Mouse (Mus musculus) urinary bladder, postnatal 14 days (tissue): ENCODE measurements around the gene Sytl3.

Experiments
- DNase-seq: peaks from one replicate; pipeline ENCODE4 v3.0.0; 2021; ENCODE audit warnings: low spot score

Gene Sytl3

GRCm38 (mm10) chr17:6737273-6737997 lies 78.5 kb downstream of the Sytl3 start:
- no peak for DNase-seq

GRCm38 (mm10) chr17:6738836-6739235 lies 79.9 kb downstream of the Sytl3 start:
- no peak for DNase-seq

GRCm38 (mm10) chr17:6739266-6739665 lies 80.4 kb downstream of the Sytl3 start:
- DNase-seq: no peak

GRCm38 (mm10) chr17:6739756-6740155 lies 80.9 kb downstream of the Sytl3 start:
- no peak for DNase-seq

- no peak for DNase-seq
Observed at GRCm38 (mm10) chr17:6740331-6741170, 81.7 kb downstream of the Sytl3 start.

GRCm38 (mm10) chr17:6741271-6741670 lies 82.4 kb downstream of the Sytl3 start:
- DNase-seq: peak; percentile 2

GRCm38 (mm10) chr17:6742083-6743038 lies 83.5 kb downstream of the Sytl3 start:
- DNase-seq: peak; percentile 46

- no peak for DNase-seq
Observed at GRCm38 (mm10) chr17:6743039-6743575, 84.2 kb downstream of the Sytl3 start.

- no peak for DNase-seq
Observed at GRCm38 (mm10) chr17:6743787-6744239, 84.9 kb downstream of the Sytl3 start.

- DNase-seq: no peak
Observed at GRCm38 (mm10) chr17:6744366-6744765, 85.5 kb downstream of the Sytl3 start.

GRCm38 (mm10) chr17:6744871-6745270 lies 86.0 kb downstream of the Sytl3 start:
- no peak for DNase-seq

- DNase-seq: no peak
Observed at GRCm38 (mm10) chr17:6745503-6745902, 86.6 kb downstream of the Sytl3 start.

GRCm38 (mm10) chr17:6745975-6746374 lies 87.1 kb downstream of the Sytl3 start:
- DNase-seq: no peak

- DNase-seq: no peak
Observed at GRCm38 (mm10) chr17:6746452-6747231, 87.7 kb downstream of the Sytl3 start.

- no peak for DNase-seq
Observed at GRCm38 (mm10) chr17:6747478-6747877, 88.6 kb downstream of the Sytl3 start.

GRCm38 (mm10) chr17:6748779-6749464 lies 90.0 kb downstream of the Sytl3 start:
- peak; percentile 36 for DNase-seq

GRCm38 (mm10) chr17:6751221-6751859 lies 92.4 kb downstream of the Sytl3 start:
- peak; percentile 73 for DNase-seq

GRCm38 (mm10) chr17:6752375-6752774 lies 93.5 kb downstream of the Sytl3 start:
- DNase-seq: no peak

- DNase-seq: no peak
Observed at GRCm38 (mm10) chr17:6755176-6755575, 96.3 kb downstream of the Sytl3 start.

GRCm38 (mm10) chr17:6755873-6756272 lies 97.0 kb downstream of the Sytl3 start:
- peak; percentile 24 for DNase-seq
